Comparison of ENCODE assay signal across 15 mouse cellular contexts in the genomic region with DNA sequence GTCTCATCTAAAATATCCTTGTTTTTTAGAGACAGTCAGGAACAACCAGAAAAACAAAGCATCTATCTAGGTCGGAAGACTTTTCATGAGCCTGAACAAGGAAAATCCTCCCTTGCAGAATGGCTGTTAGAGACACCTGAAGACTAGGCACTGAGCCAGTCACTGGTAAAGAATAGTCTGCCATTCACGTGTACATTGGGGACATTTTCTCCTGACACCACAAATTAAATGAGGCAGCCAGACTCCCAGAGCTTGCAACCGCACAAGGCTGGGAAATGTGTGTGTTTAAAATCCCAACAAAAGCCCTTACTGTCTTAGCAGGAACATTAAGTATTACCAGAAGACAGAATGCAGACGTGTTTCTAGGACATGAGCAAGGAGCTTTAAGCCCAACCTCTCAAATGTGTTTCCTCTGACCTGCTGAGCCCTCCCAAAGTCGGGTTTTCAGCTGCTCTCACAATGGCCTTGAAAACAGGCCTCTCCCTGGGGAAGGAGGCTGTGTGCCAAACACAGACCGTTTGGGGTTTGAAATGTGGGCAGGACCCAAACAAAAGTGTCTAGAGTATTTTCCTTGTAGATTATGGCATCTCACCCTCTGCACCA. TPM values are rescaled to one million over a fixed set of nuclear protein-coding genes. Genes with fewer than 3 reads are reported as not detected.
DNase-seq lines count a peak whose midpoint lies in the region; ATAC-seq lines count a peak whose summit lies in the region.
"Had no signal": no experiment of that assay in that cellular context is flagged by ENCODE, and none has a peak within 500 bp of the region (broad histone marks: within the 10 kb centered on the region; RNA-seq: fewer than 3 reads in every experiment).

No protein-coding gene starts in this region.

- H3K9ac ChIP-seq in hindbrain, embryonic 16.5 days (ENCODE audit: low read depth, low read length), result no peak overlapping the region
- H3K9ac ChIP-seq: heart, embryonic 15.5 days; liver, embryonic 13.5 days had no signal

- H3K4me1 ChIP-seq in hindbrain, embryonic 16.5 days (ENCODE audit: control insufficient read depth, insufficient read depth, low read depth, low read length), result peaks cover 8% of the 10 kb centered on the region
- H3K4me1 ChIP-seq: liver, embryonic 13.5 days had no signal

- H3K9me3 ChIP-seq in hindbrain, embryonic 16.5 days (ENCODE audit: control insufficient read depth, low read length), result no peaks in the 10 kb centered on the region
- H3K9me3 ChIP-seq: heart, embryonic 15.5 days; liver, embryonic 13.5 days had no signal

- peak; percentile 23 to 26 for DNase-seq in cerebellum, postnatal 25 days
- no peak for DNase-seq in cerebellum, postnatal 4 days (ENCODE audit: low spot score in 2 of 2)
- DNase-seq in kidney, postnatal 14 days, result peak; percentile 2
- DNase-seq in kidney, adult 8-10 months, result no peak
- DNase-seq in adrenal gland, adult 8-10 months, result peak; percentile 35
- no peak for DNase-seq in gastrocnemius, postnatal 10 days
- DNase-seq: B cell, adult 2 months; gastrocnemius, postnatal 14 days; kidney, postnatal 36 days; liver, embryonic 13.5 days had no signal

- H3K27me3 ChIP-seq in hindbrain, embryonic 16.5 days (replicated peaks; ENCODE audit: control insufficient read depth, insufficient read depth, low read length), result no peaks in the 10 kb centered on the region
- H3K27me3 ChIP-seq: heart, embryonic 15.5 days; liver, embryonic 13.5 days had no signal

- H3K36me3 ChIP-seq in hindbrain, embryonic 16.5 days (ENCODE audit: control insufficient read depth, insufficient read depth, low read length), result no peaks in the 10 kb centered on the region
- H3K36me3 ChIP-seq: heart, embryonic 15.5 days; liver, embryonic 13.5 days had no signal

- ATAC-seq in hindbrain, embryonic 16.5 days, result no peak
- ATAC-seq in inflammation-experienced regulatory T-cells, adult 6 months, result no peak

- H3K27ac ChIP-seq in hindbrain, embryonic 16.5 days (ENCODE audit: low read depth, low read length), result peak overlapping the region; percentile 63; the same call in 1 of the 2 replicates
- H3K27ac ChIP-seq: heart, embryonic 15.5 days; liver, embryonic 13.5 days had no signal

- WGBS in hindbrain, embryonic 16.5 days, result 13% methylated on average over 6 of the region's 6 CpGs

- no peak overlapping the region for H3K4me2 ChIP-seq in hindbrain, embryonic 16.5 days (ENCODE audit: low read length)
- H3K4me2 ChIP-seq: heart, embryonic 15.5 days; liver, embryonic 13.5 days had no signal

- H3K4me3 ChIP-seq in hindbrain, embryonic 16.5 days (ENCODE audit: low read length), result no peak overlapping the region
- H3K4me3 ChIP-seq: heart, embryonic 15.5 days; liver, embryonic 13.5 days had no signal

RNA-seq across cellular contexts. Expression of a gene that starts 33.7 kb away (rescaled TPM):
- total RNA-seq in adrenal gland, adult 8-10 months (2022), result 1 to 10 TPM in 2 of 4 experiments, under 1 TPM in 2; 0.20 to 3.2 (median 1.1) TPM
- 6.3 and 7.6 TPM in 2 replicates for polyA plus RNA-seq in hindbrain, embryonic 16.5 days (2015; fragmentation: Nextera tagmentation; extraction: Ambion mirVana)
- not detected for polyA plus RNA-seq in inflammation-experienced regulatory T-cells, adult 6 months (2017; shearing (Covaris generic))
- total RNA-seq in gastrocnemius, postnatal 10 days (2021), result under 1 TPM; 0.54 to 0.56 TPM
- total RNA-seq: megakaryocyte progenitor cell, adult 5-6 weeks had no signal
- polyA plus RNA-seq: thymus, postnatal 0 days had no signal

Comparison
In these comparisons a context has a peak if more than half of its experiments do, and no peak if none do; other contexts are left out.
1. DNase-seq: peak in cerebellum, postnatal 25 days (2 of 2), kidney, postnatal 14 days (single experiment) and adrenal gland, adult 8-10 months (single experiment); none in cerebellum, postnatal 4 days (0 of 2), kidney, adult 8-10 months (0 of 2) and gastrocnemius, postnatal 10 days (single experiment).